Mouse (Mus musculus) thymus, postnatal 36 days (tissue): ENCODE data around the gene Dnaja2.

ENCODE experiments used
- DNase-seq, 2 experiments: peaks; one replicate each; pipeline ENCODE4 v3.0.0; 2022; ENCODE audit warnings: mixed read lengths in 2 of 2

Gene Dnaja2

GRCm38 (mm10) chr8:85498577-85498976 lies 56.6 kb downstream of the Dnaja2 start:
- no peak for DNase-seq

- DNase-seq: no peak
Observed at GRCm38 (mm10) chr8:85496778-85497177, 58.4 kb downstream of the Dnaja2 start.

- DNase-seq: no peak
Observed at GRCm38 (mm10) chr8:85496125-85496524, 59.0 kb downstream of the Dnaja2 start.

GRCm38 (mm10) chr8:85492940-85493931 lies 61.9 kb downstream of the Dnaja2 start:
- DNase-seq: peak in 1 of 2 experiments; percentile 28

GRCm38 (mm10) chr8:85492125-85492875 lies 62.8 kb downstream of the Dnaja2 start, which contains the start of gene Gpt2:
Gene Gpt2 (plus strand): TSS chr8:85492576.
- peak; percentile 86 to 88 for DNase-seq

- DNase-seq: no peak
Observed at GRCm38 (mm10) chr8:85489546-85489945, 65.6 kb downstream of the Dnaja2 start.

GRCm38 (mm10) chr8:85488631-85489030 lies 66.5 kb downstream of the Dnaja2 start:
- DNase-seq: no peak

- no peak for DNase-seq
Observed at GRCm38 (mm10) chr8:85487906-85488620, 67.1 kb downstream of the Dnaja2 start.
